Mouse (Mus musculus): ENCODE data around the gene Gm49395. TPM values are rescaled to one million over a fixed set of nuclear protein-coding genes. Genes with fewer than 3 reads are reported as not detected.
A peak's percentile ranks its signal among the peaks of the same experiment; 100 is the strongest.

Gm49395 gene
- polyA plus RNA-seq, 1 experiment from 2014 or later: 2.6 TPM

GRCm38 (mm10) chr13:115002155-115002554 lies 99.6 kb downstream of the Gm49395 start:
- 88% methylated on average over 5 of the region's 5 CpGs for WGBS
- Histone ChIP-seq H3K9ac (no peak overlapping the region), H3K36me3 (no peaks in the 10 kb centered on the region), H3K4me3 (no peak overlapping the region), H3K9me3 (no peaks in the 10 kb centered on the region), H3K4me2 (no peak overlapping the region), H3K27me3 (no peaks in the 10 kb centered on the region), H3K27ac (replicated peaks) (no peak overlapping the region), H3K4me1 (replicated peaks) (peaks cover 9% of the 10 kb centered on the region; the same call in 1 of the 2 replicates)
- no peak for ATAC-seq (ENCODE audit: low read depth)

GRCm38 (mm10) chr13:114999582-114999981 lies 102.1 kb downstream of the Gm49395 start:
- WGBS: 89% methylated on average over 4 of the region's 4 CpGs
- no peak overlapping the region for H3K4me3 ChIP-seq
- no peaks in the 10 kb centered on the region for H3K9me3 ChIP-seq
- no peak for ATAC-seq (ENCODE audit: low read depth)
- no peaks in the 10 kb centered on the region for H3K27me3 ChIP-seq
- no peak overlapping the region for H3K4me2 ChIP-seq
- H3K27ac ChIP-seq (replicated peaks): no peak overlapping the region
- no peaks in the 10 kb centered on the region for H3K4me1 ChIP-seq (replicated peaks)
- no peak overlapping the region for H3K9ac ChIP-seq
- H3K36me3 ChIP-seq: no peaks in the 10 kb centered on the region

- 93% methylated on average over 10 of the region's 10 CpGs for WGBS
- H3K4me3 ChIP-seq: no peak overlapping the region
- no peak for ATAC-seq (ENCODE audit: low read depth)
- H3K9ac ChIP-seq: no peak overlapping the region
- peaks cover 3% of the 10 kb centered on the region; the same call in 1 of the 2 replicates for H3K4me1 ChIP-seq (replicated peaks)
- H3K36me3 ChIP-seq: no peaks in the 10 kb centered on the region
- H3K9me3 ChIP-seq: no peaks in the 10 kb centered on the region
- H3K27ac ChIP-seq (replicated peaks): no peak overlapping the region
- no peaks in the 10 kb centered on the region for H3K27me3 ChIP-seq
- H3K4me2 ChIP-seq: no peak overlapping the region
These were observed 103.6 kb downstream of the Gm49395 start for GRCm38 (mm10) chr13:114998100-114998499.

- 17% methylated on average over 14 of the region's 14 CpGs for WGBS
- H3K4me1 ChIP-seq (replicated peaks): peaks cover 16% of the 10 kb centered on the region
- peak overlapping the region; percentile 36 for H3K4me2 ChIP-seq
These were observed 109.3 kb downstream of the Gm49395 start for GRCm38 (mm10) chr13:114992260-114993014.

GRCm38 (mm10) chr13:114987668-114988067 lies 114.1 kb downstream of the Gm49395 start:
- ATAC-seq (ENCODE audit: low read depth): no peak
- WGBS: 48% methylated on average over 6 of the region's 6 CpGs

More at GRCm38 (mm10) chr13:114992260-114993014, 109.3 kb downstream of the Gm49395 start:
- Histone ChIP-seq H3K27ac (replicated peaks) (peak overlapping the region; percentile 76), H3K9me3 (no peaks in the 10 kb centered on the region), H3K36me3 (no peaks in the 10 kb centered on the region), H3K4me3 (no peak overlapping the region), H3K9ac (no peak overlapping the region), H3K27me3 (no peaks in the 10 kb centered on the region)
- peak; percentile 91 for ATAC-seq (ENCODE audit: low read depth)

GRCm38 (mm10) chr13:114987161-114987560 lies 114.6 kb downstream of the Gm49395 start:
- H3K4me2 ChIP-seq: no peak overlapping the region
- H3K27me3 ChIP-seq: no peaks in the 10 kb centered on the region
- WGBS: 58% methylated on average over 2 of the region's 2 CpGs

More at GRCm38 (mm10) chr13:114987668-114988067, 114.1 kb downstream of the Gm49395 start:
- H3K9me3 ChIP-seq: no peaks in the 10 kb centered on the region
- no peak overlapping the region for H3K4me3 ChIP-seq
- peaks cover 9% of the 10 kb centered on the region for H3K4me1 ChIP-seq (replicated peaks)
- no peak overlapping the region for H3K27ac ChIP-seq (replicated peaks)
- no peaks in the 10 kb centered on the region for H3K27me3 ChIP-seq
- H3K36me3 ChIP-seq: no peaks in the 10 kb centered on the region
- no peak overlapping the region for H3K9ac ChIP-seq
- H3K4me2 ChIP-seq: no peak overlapping the region

More at GRCm38 (mm10) chr13:114987161-114987560, 114.6 kb downstream of the Gm49395 start:
- no peaks in the 10 kb centered on the region for H3K36me3 ChIP-seq
- H3K9ac ChIP-seq: no peak overlapping the region
- H3K27ac ChIP-seq (replicated peaks): no peak overlapping the region
- H3K4me3 ChIP-seq: no peak overlapping the region
- ATAC-seq (ENCODE audit: low read depth): no peak
- peaks cover 4% of the 10 kb centered on the region for H3K4me1 ChIP-seq (replicated peaks)
- no peaks in the 10 kb centered on the region for H3K9me3 ChIP-seq

Other genes with a start within 250 kb of the Gm49395 start
- gene Itga2, start 169.8 kb downstream of the Gm49395 start, polyA plus RNA-seq (2015; fragmentation: Nextera tagmentation; extraction: Ambion mirVana): 2.0 and 2.9 TPM in 2 replicates
- 4.2 and 4.5 TPM in 2 replicates for gene Pelo, start 11.7 kb downstream of the Gm49395 start, polyA plus RNA-seq (2015; fragmentation: Nextera tagmentation; extraction: Ambion mirVana)
- 8.4 and 8.8 TPM in 2 replicates for gene Itga1, start within 50 bp of the Gm49395 start, polyA plus RNA-seq (2015; fragmentation: Nextera tagmentation; extraction: Ambion mirVana)